12 mouse cellular contexts compared by ENCODE assay signal in the genomic region with DNA sequence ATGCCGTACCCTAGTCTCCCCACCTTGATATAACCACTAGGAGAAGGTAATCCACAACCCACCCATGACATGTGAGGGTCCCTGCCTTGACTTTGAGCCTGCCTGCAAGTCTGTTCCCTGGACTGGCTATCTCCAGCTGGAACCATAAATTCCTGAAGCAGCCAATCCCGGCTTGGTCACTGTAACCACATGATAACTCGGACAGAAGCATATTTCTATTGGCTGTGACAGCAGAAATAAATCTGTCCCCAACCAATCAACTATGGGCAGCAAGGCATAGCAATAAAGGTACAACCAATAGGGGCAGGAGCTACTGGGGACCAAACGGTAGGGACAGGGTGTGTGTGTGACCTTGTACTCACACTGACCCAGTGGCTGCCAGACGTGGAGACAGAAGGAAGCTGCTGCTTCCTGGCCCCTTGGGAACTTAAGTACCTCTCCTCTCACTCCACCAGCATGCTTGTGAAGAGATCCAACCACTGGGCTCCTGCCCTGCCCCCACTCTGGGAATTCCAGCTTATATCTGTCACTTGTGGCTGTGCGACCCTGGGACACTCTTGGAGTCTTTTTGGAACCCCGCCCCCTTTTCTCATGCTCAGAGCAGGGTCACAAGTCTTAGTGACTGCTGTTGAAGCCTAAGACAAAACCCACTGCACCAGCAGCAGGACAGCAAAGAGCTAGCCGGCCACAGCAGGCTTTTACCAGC. TPM values are rescaled to one million over a fixed set of nuclear protein-coding genes. Genes with fewer than 3 reads are reported as not detected.
DNase-seq lines count a peak whose midpoint lies in the region; ATAC-seq and TF ChIP-seq lines count a peak whose summit lies in the region.
"Had no signal": no experiment of that assay in that cellular context is flagged by ENCODE, and none has a peak within 500 bp of the region (broad histone marks: within the 10 kb centered on the region; RNA-seq: fewer than 3 reads in every experiment).

No protein-coding gene starts in this region.

- H3K27me3 ChIP-seq in heart, embryonic 14.5 days (ENCODE audit: control insufficient read depth, insufficient read depth, low read length), result no peaks in the 10 kb centered on the region
- no peaks in the 10 kb centered on the region for H3K27me3 ChIP-seq in heart, adult 2 months (ENCODE audit: control insufficient read depth, insufficient read depth, low read length)
- no peaks in the 10 kb centered on the region for H3K27me3 ChIP-seq in kidney, adult 2 months (replicated peaks; ENCODE audit: control insufficient read depth, insufficient read depth, low read length)
- H3K27me3 ChIP-seq: forebrain, embryonic 15.5 days had no signal

- TF ChIP-seq EP300 in heart, adult 2 months (IDR thresholded peaks at IDR 0.05; ENCODE audit: insufficient read depth, low read depth, low read length), result no peak

- peak overlapping the region; percentile 16 for H3K4me2 ChIP-seq in heart, embryonic 14.5 days (ENCODE audit: low read length)
- H3K4me2 ChIP-seq: forebrain, embryonic 15.5 days; hindbrain, embryonic 13.5 days; liver, embryonic 13.5 days had no signal

- peaks cover 37 to 42% of the 10 kb centered on the region in 2 experiments for H3K4me1 ChIP-seq in heart, embryonic 14.5 days (ENCODE audit: control insufficient read depth in 2 of 2, insufficient read depth in 2 of 2, low read length in 2 of 2)
- no peaks in the 10 kb centered on the region; the same call in 1 of the 2 replicates for H3K4me1 ChIP-seq in heart, adult 2 months (ENCODE audit: control insufficient read depth, insufficient read depth, low read length)
- H3K4me1 ChIP-seq in kidney, adult 2 months (ENCODE audit: control insufficient read depth, insufficient read depth, low read length), result 0 out of 2 replicates have a peak, but pooled peaks cover 3% of the 10 kb centered on the region
- H3K4me1 ChIP-seq: forebrain, embryonic 15.5 days; liver, embryonic 13.5 days had no signal

- H3K36me3 ChIP-seq in heart, embryonic 14.5 days (ENCODE audit: control insufficient read depth, insufficient read depth, low read length), result no peaks in the 10 kb centered on the region
- no peaks in the 10 kb centered on the region for H3K36me3 ChIP-seq in heart, adult 2 months (ENCODE audit: control insufficient read depth, insufficient read depth, low read length)
- no peaks in the 10 kb centered on the region for H3K36me3 ChIP-seq in kidney, adult 2 months (ENCODE audit: control insufficient read depth, insufficient read depth, low read length)
- H3K36me3 ChIP-seq: forebrain, embryonic 15.5 days; hindbrain, embryonic 13.5 days; liver, embryonic 13.5 days had no signal

- H3K9me3 ChIP-seq in heart, embryonic 14.5 days (ENCODE audit: control insufficient read depth, low read length), result no peaks in the 10 kb centered on the region
- H3K9me3 ChIP-seq: forebrain, embryonic 15.5 days; hindbrain, embryonic 13.5 days; liver, embryonic 13.5 days had no signal

- intact Hi-C loops in heart, adult 2 months (cut with DNase I), result no loop called here
- intact Hi-C loops in gastrocnemius, postnatal 36 days (cut with DNase I), result loop anchor here (10.0 kb wide), 1 partner anchor 331 kb away; no protein-coding TSS in a partner anchor
- intact Hi-C loops in left cerebral cortex, postnatal 10 days (cut with DNase I), result no loop called here

- TF ChIP-seq POLR2A in heart, adult 2 months (IDR thresholded peaks at IDR 0.05; ENCODE audit: insufficient read depth, low read depth, low read length), result no peak
- TF ChIP-seq POLR2A in kidney, adult 2 months (IDR thresholded peaks at IDR 0.05; ENCODE audit: low read depth, low read length), result no peak

- ATAC-seq in heart, embryonic 14.5 days (ENCODE audit: insufficient number of reproducible peaks, insufficient read depth, low FRiP score, low read depth), result peak; percentile 28; the same call in 1 of the 2 replicates
- ATAC-seq: forebrain, embryonic 15.5 days; Patski had no signal

- WGBS in heart, embryonic 14.5 days, result 25% methylated on average over 8 of the region's 8 CpGs
- 31% methylated on average over 8 of the region's 8 CpGs for WGBS in heart, adult 2 months
- 46% methylated on average over 8 of the region's 8 CpGs for WGBS in kidney, adult 2 months

- no peak overlapping the region for H3K4me3 ChIP-seq in heart, embryonic 14.5 days (ENCODE audit: control insufficient read depth in 1 of 2, insufficient read depth in 1 of 2, low read depth in 1 of 2, low read length in 2 of 2)
- no peak overlapping the region for H3K4me3 ChIP-seq in heart, adult 2 months
- no peak overlapping the region for H3K4me3 ChIP-seq in kidney, adult 2 months (ENCODE audit: insufficient read depth, low read depth, low read length)
- H3K4me3 ChIP-seq: forebrain, embryonic 15.5 days; hindbrain, embryonic 13.5 days; liver, embryonic 13.5 days had no signal

- no peak for TF ChIP-seq CTCF in heart, adult 2 months (IDR thresholded peaks at IDR 0.05)
- no peak for TF ChIP-seq CTCF in kidney, adult 2 months (conservative IDR thresholded peaks at IDR 0.05; ENCODE audit: insufficient read depth, insufficient read length, low read depth, low read length)

- DNase-seq in heart, adult 2 months, result no peak
- peak; percentile 52 for DNase-seq in embryo, embryonic 10.5 days (ENCODE audit: low spot score)
- peak; percentile 38 for DNase-seq in kidney, adult 2 months
- peak; percentile 3 for DNase-seq in lung, postnatal 14 days
- DNase-seq in cerebellum, adult 9-11 months, result no peak
- DNase-seq in gastrocnemius, postnatal 36 days, result no peak
- DNase-seq in left cerebral cortex, postnatal 10 days (ENCODE audit: extremely low spot score in 1 of 2, low spot score in 2 of 2), result no peak
- DNase-seq: liver, embryonic 13.5 days had no signal

- no peaks in the 10 kb centered on the region for H3K79me2 ChIP-seq in heart, adult 2 months (replicated peaks; ENCODE audit: control insufficient read depth, insufficient read depth, low read length)

- H3K9ac ChIP-seq in heart, embryonic 14.5 days (ENCODE audit: low read length), result peak overlapping the region; percentile 34; the same call in 1 of the 2 replicates
- H3K9ac ChIP-seq in heart, adult 2 months (ENCODE audit: low read depth, low read length), result no peak overlapping the region
- H3K9ac ChIP-seq: forebrain, embryonic 15.5 days; hindbrain, embryonic 13.5 days; liver, embryonic 13.5 days had no signal

- peak overlapping the region; percentile 58 to 80 for H3K27ac ChIP-seq in heart, embryonic 14.5 days (replicated peaks in 1 of 2; ENCODE audit: control insufficient read depth in 1 of 2, insufficient read depth in 1 of 2, low read depth in 2 of 2, low read length in 2 of 2)
- H3K27ac ChIP-seq in heart, adult 2 months, result no peak overlapping the region
- peak overlapping the region; percentile 28; the same call in 1 of the 2 replicates for H3K27ac ChIP-seq in kidney, adult 2 months (ENCODE audit: insufficient read depth, low read depth, low read length)
- H3K27ac ChIP-seq: forebrain, embryonic 15.5 days; hindbrain, embryonic 13.5 days; liver, embryonic 13.5 days had no signal

RNA-seq across cellular contexts. Expression of a gene that starts 51.8 kb away (rescaled TPM):
- polyA plus RNA-seq in heart, embryonic 14.5 days (2014; fragmentation: Nextera tagmentation; extraction: Ambion mirVana), result 0.22 and 0.27 TPM in 2 replicates
- total RNA-seq in heart, adult 2 months (2021), result under 1 TPM; 0.09 to 0.10 TPM
- polyA plus RNA-seq in heart, adult 2 months (2012; rRNA removed), result 0.12 and 0.31 TPM in 2 replicates
- 0.05 TPM in 1 of 2 replicates, not detected in the other for polyA plus RNA-seq in kidney, adult 2 months (2012; rRNA removed)
- not detected for total RNA-seq in gastrocnemius, postnatal 36 days (2021)
- total RNA-seq in left cerebral cortex, postnatal 10 days (2021), result 1 to 10 TPM; 2.5 to 2.9 TPM
- polyA plus RNA-seq: Patski had no signal

Comparison
In these comparisons a context has a peak if more than half of its experiments do, and no peak if none do; other contexts are left out.
1. DNase-seq: peak in embryo, embryonic 10.5 days (single experiment), kidney, adult 2 months (single experiment) and lung, postnatal 14 days (single experiment); none in heart, adult 2 months (0 of 2), cerebellum, adult 9-11 months (single experiment), gastrocnemius, postnatal 36 days (0 of 2) and left cerebral cortex, postnatal 10 days (0 of 2).